Mouse (Mus musculus) lung, postnatal 14 days (tissue): ENCODE measurements around the gene Son.

Experiments used
- DNase-seq: peaks from one replicate; pipeline ENCODE4 v3.0.0; 2021

Son gene

DNA sequence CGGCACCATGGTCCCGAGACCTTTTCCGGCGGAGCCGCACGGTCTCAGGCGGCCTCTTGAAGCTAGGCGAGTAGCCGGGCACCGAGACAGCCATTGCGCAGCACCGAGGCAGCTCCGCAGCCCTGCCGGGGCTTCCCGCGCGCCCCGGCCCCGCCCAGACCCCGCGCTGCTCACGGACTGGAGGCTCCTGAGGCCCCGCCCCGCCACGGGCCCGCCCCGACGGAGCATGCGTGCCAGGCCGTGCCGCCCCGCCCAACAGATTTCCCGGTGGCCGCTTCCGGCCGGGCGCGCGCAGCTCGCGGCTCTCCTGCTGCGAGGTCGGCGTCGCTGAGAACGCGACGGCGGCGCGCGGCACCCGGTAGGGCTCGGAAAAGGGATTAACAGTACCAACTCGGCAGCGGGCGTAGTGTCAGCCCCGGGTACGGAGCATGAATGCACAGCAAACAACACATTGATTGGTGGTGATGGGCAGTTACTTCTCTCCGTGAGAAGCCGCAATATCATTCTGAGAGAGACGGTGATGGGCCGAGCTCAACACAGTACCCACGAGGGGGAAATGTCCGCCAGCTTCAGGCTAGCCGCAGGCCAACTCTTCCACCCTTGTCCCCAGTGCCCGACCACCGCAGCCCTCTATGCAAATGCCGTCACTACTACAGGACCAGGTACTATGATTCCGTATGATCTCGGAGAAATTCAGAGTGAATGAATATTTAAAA, 41.5 kb downstream of the Son start, which contains the start of gene Donson:
Donson (minus strand) TSS at position 152 of the 716 bp plus-strand sequence.
- DNase-seq, result peak; percentile 96

- DNase-seq, result no peak
Measured at GRCm38 (mm10) chr16:91689791-91690190, 42.5 kb downstream of the Son start.

GRCm38 (mm10) chr16:91694455-91695084, 47.3 kb downstream of the Son start:
- DNase-seq, result peak; percentile 87

GRCm38 (mm10) chr16:91695108-91695755, 47.9 kb downstream of the Son start:
- DNase-seq, result no peak

DNA sequence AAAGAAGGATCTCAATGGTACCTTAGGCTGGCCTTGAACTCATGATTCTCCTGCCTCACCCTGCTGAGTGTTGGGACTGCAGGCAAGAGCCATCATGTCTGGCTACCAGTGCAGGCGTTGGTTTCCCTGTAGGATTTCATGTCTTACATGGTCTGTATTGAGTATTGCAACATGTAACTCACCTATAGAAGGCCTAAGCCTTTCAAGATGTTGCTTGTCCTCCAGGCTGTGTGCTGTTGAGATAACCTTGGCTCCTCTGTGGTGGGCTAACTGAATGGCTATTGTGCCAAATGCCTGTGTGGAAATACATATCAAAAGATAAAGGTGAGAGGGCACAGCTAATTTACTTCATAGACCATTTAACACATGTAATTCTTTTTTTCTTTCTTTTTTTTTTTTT, 51.7 kb downstream of the Son start:
- DNase-seq, result no peak

- DNase-seq, result peak; percentile 43
Measured at GRCm38 (mm10) chr16:91701908-91702307, 54.6 kb downstream of the Son start.

DNA sequence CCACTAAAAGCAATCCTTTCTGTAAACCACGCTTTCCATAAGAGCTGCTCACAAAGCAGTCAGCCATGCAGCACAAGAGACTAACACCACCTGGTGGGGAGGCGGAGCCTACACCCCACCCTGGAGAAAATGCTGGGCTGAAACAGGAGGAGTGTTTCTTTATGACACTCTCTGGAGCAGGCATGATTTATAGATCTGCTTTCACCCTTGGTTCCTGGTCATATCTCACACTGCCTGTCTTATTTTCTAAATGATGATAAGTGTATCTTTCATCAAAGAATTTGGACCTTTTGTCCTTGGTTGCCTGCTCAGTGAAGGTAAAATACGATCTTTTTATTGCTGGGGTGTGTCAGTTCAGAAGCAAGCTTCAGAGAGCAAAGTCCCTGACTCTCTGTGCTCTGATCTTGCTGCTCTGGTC, 55.5 kb downstream of the Son start:
- no peak for DNase-seq

DNA sequence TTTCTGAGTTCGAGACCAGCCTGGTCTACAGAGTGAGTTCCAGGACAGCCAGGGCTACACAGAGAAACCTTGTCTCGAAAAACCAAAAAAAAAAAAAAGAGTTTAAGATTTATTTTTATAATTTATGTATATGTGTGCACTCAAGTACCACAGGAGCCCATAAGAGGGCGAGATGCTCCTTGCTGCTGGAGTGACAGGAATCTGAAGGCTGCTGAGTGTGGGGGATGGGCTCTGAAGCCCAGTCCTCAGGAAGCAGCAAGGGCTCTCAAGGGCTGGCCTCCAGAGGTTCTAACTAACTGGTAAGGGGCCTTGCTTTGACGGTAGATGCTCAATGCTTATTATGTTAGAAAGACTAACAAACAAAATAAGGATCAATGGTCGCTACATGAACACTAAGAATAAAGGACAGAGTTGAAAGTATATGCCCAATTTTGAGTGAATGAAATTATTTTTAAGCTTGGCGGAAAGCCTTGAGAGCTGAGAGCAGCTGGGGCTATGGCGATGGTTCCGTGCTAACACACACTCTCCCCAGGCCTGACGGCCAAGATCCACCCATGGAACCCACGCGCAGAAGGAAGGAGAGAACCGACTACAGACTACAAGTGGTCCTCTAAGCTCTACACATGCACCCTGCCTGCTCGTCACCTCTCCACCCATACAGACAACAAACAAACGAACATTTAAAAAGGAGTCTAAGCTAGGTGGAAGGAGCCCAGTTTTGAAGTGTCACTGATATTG, 57.5 kb downstream of the Son start:
- no peak for DNase-seq

- no peak for DNase-seq
Measured at GRCm38 (mm10) chr16:91710241-91710640, 62.9 kb downstream of the Son start.

GRCm38 (mm10) chr16:91716927-91717349, 69.6 kb downstream of the Son start:
- DNase-seq, result no peak

DNA sequence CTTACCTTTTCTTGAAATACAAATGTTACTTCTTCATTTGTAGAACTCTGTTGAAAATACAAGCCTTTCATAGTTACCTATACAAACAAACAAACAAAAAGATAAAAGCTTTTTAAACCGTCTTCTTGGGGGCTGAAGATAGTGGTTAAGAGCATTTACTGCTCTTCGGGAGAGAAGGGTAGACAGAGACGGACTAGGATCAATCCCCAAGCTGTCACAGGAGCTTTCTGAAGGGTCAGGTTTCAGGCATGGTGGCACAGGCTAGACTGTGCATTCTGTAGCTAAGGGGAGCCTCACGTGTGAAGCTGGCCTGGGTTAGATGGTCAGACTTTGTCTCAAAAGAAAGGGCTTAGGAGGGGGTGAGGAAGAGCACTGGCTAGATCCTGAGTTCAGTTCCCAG, 70.1 kb downstream of the Son start:
- DNase-seq, result no peak

DNA sequence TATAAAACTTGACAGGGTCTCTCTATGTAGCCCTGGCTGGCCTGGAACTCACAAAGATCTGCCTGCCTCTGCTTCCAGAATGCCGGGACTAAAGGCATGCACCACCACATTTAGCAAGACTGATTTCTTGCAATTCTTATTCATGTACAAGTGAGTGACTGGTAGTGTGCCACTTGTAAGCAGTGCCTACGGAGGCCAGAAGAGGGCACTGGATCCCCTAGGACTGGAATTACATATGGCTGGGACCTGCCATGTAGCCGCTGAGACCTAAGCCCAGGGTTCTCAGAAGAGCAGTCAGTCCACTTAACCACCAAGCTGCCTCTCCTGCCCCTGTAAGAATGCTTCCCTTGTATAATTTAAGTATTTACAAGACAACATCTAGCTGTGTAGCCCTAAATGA, 76.9 kb downstream of the Son start:
- peak; percentile 69 for DNase-seq

DNA sequence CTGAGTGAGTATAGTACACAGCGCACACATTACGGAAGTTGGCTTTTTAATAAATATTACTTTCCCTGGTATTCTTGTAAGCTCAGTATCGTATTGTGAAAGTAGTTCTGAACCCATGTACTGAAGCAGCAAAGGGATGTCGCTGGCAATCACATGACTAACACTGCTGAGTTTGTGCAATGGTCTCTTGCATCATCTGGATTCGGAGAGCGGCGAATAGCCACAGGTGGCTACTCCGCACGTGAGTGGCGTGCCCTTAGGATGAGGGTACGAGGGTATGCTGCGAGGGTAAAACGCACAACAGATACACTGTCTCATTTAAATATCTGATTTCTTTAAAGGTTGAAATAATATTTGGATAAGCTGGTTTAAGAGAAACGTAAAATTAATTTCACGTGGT, 80.1 kb downstream of the Son start:
- peak; percentile 46 for DNase-seq

DNA sequence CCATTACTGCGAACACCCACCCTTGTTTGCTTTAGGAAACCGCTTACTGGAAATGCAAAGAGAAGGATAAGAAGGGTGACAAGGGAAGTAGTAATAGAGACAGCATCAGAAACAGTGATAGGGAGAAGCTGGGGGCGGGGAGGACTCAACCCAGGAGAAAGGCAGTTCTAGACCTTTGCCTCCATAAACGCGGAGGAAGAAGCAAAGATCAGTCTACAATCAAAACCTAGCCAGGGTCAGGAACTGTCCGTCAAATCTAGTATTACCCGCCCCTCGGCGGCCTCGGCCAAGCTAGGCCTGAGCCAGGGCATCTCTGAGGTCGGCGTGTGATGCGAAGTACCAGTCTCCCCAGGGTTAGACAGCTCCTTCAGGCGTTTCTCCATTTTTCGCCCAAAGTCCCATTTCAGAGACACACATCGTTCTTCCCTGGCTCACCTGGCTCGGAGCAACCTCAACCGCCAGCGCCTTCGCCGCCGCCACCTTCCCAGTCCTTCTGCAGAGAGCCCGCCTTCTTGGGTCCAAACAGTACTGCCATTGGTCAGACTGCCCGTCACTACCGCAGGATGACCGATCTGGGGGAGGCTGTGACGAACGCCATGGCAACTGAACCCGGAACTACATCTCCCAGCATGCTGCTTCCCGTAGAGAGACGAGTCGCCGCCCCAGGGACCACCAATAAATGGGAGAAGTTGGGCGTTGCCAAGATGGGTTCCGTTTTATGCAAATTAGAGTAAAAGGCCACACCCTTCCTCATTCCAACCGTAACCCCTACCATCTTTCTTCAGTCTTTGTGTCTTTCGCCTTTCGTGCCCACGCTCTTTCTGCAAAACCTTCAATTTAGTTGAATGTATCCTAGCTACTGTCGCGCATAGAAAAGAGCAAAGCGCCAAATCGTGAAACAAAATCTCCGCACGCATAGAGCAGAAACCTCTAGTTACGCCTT, 81.1 kb downstream of the Son start, which contains the start of gene Cryzl1:
Cryzl1 (minus strand) TSS at position 853 of the 943 bp plus-strand sequence.
- DNase-seq, result peak; percentile 98
